Mouse (Mus musculus): ENCODE measurements around the gene Armh3.

GRCm38 (mm10) chr19:45938064-45938463, 60.2 kb downstream of the Armh3 start:
- TF ChIP-seq GATA1 (IDR thresholded peaks at IDR 0.05; ENCODE audit: borderline replicate concordance, low read length) (no peak), FLI1 (IDR thresholded peaks at IDR 0.05; ENCODE audit: low read length) (no peak)

Data from megakaryocyte, embryonic 14.5 days (primary cell).